Mouse (Mus musculus): Measurements from ENCODE around the gene Pycr2. TPM values are rescaled to one million over a fixed set of nuclear protein-coding genes. Genes with fewer than 3 reads are reported as not detected.

Pycr2 gene
- polyA plus RNA-seq, 1 experiment, result 21.8 TPM

GRCm38 (mm10) chr1:180904815-180905080 lies 655 bp downstream of the Pycr2 start:
- Histone ChIP-seq H3K27me3 (ENCODE audit: control insufficient read depth, insufficient read depth, low read length) (no peaks in the 10 kb centered on the region), H3K4me1 (ENCODE audit: control insufficient read depth, insufficient read depth, insufficient read length, low read length) (no peaks in the 10 kb centered on the region; the same call in 1 of the 2 replicates), H3K27ac (ENCODE audit: insufficient read depth, low read depth, low read length) (no peak overlapping the region), H3K4me3 (ENCODE audit: low read depth, low read length) (peak overlapping the region; percentile 70), H3K36me3 (ENCODE audit: control insufficient read depth, insufficient read depth, low read length) (peaks cover 9% of the 10 kb centered on the region)
- WGBS, result 7% methylated on average over 5 of the region's 5 CpGs
- TF ChIP-seq POLR2A (IDR thresholded peaks at IDR 0.05; ENCODE audit: low read depth, low read length) (no peak), CTCF (IDR thresholded peaks at IDR 0.05; ENCODE audit: extremely low read depth, insufficient read length, insufficient replicate concordance, low read depth, low read length) (no peak)

DNA sequence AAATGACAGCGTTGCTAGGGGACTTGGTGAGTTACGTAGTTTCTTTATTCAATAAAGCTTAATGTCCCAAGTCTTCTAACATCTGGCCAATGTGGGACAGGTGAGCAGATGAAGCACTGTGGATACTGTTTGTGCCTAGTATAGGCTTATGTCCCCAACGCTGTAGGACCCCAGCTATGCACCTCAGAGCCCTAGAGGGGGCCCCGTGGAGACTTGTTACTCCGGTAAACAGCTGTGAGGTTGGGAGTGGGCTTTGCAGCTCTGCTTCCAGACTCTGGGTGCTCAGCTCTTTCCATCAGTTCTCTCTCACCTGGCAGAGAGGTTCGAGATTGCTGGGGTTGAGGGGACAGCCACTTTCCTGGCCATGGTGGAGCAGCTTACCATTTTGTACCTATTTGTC lies 1.2 kb downstream of the Pycr2 start:
- no peak overlapping the region for H3K27ac ChIP-seq (ENCODE audit: insufficient read depth, low read depth, low read length)
- no peaks in the 10 kb centered on the region for H3K27me3 ChIP-seq (ENCODE audit: control insufficient read depth, insufficient read depth, low read length)
- WGBS, result 74% methylated on average over 6 of the region's 6 CpGs
- H3K4me1 ChIP-seq (ENCODE audit: control insufficient read depth, insufficient read depth, insufficient read length, low read length), result no peaks in the 10 kb centered on the region; the same call in 1 of the 2 replicates
- peak overlapping the region; percentile 31; the same call in 1 of the 2 replicates for H3K4me3 ChIP-seq (ENCODE audit: low read depth, low read length)
- H3K36me3 ChIP-seq (ENCODE audit: control insufficient read depth, insufficient read depth, low read length), result peaks cover 9% of the 10 kb centered on the region
- TF ChIP-seq POLR2A (IDR thresholded peaks at IDR 0.05; ENCODE audit: low read depth, low read length), result no peak
- no peak for TF ChIP-seq CTCF (IDR thresholded peaks at IDR 0.05; ENCODE audit: extremely low read depth, insufficient read length, insufficient replicate concordance, low read depth, low read length)

GRCm38 (mm10) chr1:180905876-180906275 lies 1.8 kb downstream of the Pycr2 start:
- no peak overlapping the region; the same call in 1 of the 2 replicates for H3K4me3 ChIP-seq (ENCODE audit: low read depth, low read length)
- H3K27ac ChIP-seq (ENCODE audit: insufficient read depth, low read depth, low read length), result no peak overlapping the region
- no peaks in the 10 kb centered on the region for H3K27me3 ChIP-seq (ENCODE audit: control insufficient read depth, insufficient read depth, low read length)
- no peak for TF ChIP-seq POLR2A (IDR thresholded peaks at IDR 0.05; ENCODE audit: low read depth, low read length)
- no peak for TF ChIP-seq CTCF (IDR thresholded peaks at IDR 0.05; ENCODE audit: extremely low read depth, insufficient read length, insufficient replicate concordance, low read depth, low read length)
- H3K36me3 ChIP-seq (ENCODE audit: control insufficient read depth, insufficient read depth, low read length), result peaks cover 9% of the 10 kb centered on the region
- no peaks in the 10 kb centered on the region; the same call in 1 of the 2 replicates for H3K4me1 ChIP-seq (ENCODE audit: control insufficient read depth, insufficient read depth, insufficient read length, low read length)
- 92% methylated on average over 17 of the region's 17 CpGs for WGBS

- TF ChIP-seq POLR2A (IDR thresholded peaks at IDR 0.05; ENCODE audit: low read depth, low read length) (no peak), CTCF (IDR thresholded peaks at IDR 0.05; ENCODE audit: extremely low read depth, insufficient read length, insufficient replicate concordance, low read depth, low read length) (no peak)
- WGBS, result 92% methylated on average over 24 of the region's 24 CpGs
- no peak overlapping the region for H3K27ac ChIP-seq (ENCODE audit: insufficient read depth, low read depth, low read length)
- H3K4me1 ChIP-seq (ENCODE audit: control insufficient read depth, insufficient read depth, insufficient read length, low read length), result no peaks in the 10 kb centered on the region; the same call in 1 of the 2 replicates
- peaks cover 9% of the 10 kb centered on the region for H3K36me3 ChIP-seq (ENCODE audit: control insufficient read depth, insufficient read depth, low read length)
- no peaks in the 10 kb centered on the region for H3K27me3 ChIP-seq (ENCODE audit: control insufficient read depth, insufficient read depth, low read length)
- no peak overlapping the region for H3K4me3 ChIP-seq (ENCODE audit: low read depth, low read length)
Observed at GRCm38 (mm10) chr1:180906461-180907147, 2.5 kb downstream of the Pycr2 start.

DNA sequence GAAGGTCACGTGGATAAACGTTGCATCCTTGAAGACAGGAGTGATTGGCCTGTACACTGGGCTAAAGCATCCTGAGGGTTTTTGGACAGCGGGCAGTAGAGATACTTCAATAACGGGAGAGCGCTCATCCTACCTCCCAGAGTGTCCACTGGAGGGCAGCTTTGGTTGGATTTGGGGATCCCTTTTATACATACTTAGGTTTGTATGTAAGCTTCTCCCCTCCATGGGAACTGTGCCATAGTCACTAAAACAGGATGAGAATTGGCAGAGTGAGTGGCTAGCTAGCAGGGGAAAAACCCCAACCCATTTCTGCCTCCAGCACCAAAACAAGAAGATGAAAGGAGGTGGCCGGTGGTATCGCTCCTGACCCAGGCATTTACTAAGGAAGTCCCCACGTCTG lies 7.0 kb downstream of the Pycr2 start:
- peaks cover 9% of the 10 kb centered on the region for H3K36me3 ChIP-seq (ENCODE audit: control insufficient read depth, insufficient read depth, low read length)
- H3K27me3 ChIP-seq (ENCODE audit: control insufficient read depth, insufficient read depth, low read length), result no peaks in the 10 kb centered on the region
- 47% methylated on average over 8 of the region's 8 CpGs for WGBS
- peaks cover 2% of the 10 kb centered on the region; the same call in 1 of the 2 replicates for H3K4me1 ChIP-seq (ENCODE audit: control insufficient read depth, insufficient read depth, insufficient read length, low read length)
- no peak overlapping the region for H3K4me3 ChIP-seq (ENCODE audit: low read depth, low read length)
- TF ChIP-seq POLR2A (IDR thresholded peaks at IDR 0.05; ENCODE audit: low read depth, low read length) (no peak), CTCF (IDR thresholded peaks at IDR 0.05; ENCODE audit: extremely low read depth, insufficient read length, insufficient replicate concordance, low read depth, low read length) (no peak)
- no peak overlapping the region for H3K27ac ChIP-seq (ENCODE audit: insufficient read depth, low read depth, low read length)

DNA sequence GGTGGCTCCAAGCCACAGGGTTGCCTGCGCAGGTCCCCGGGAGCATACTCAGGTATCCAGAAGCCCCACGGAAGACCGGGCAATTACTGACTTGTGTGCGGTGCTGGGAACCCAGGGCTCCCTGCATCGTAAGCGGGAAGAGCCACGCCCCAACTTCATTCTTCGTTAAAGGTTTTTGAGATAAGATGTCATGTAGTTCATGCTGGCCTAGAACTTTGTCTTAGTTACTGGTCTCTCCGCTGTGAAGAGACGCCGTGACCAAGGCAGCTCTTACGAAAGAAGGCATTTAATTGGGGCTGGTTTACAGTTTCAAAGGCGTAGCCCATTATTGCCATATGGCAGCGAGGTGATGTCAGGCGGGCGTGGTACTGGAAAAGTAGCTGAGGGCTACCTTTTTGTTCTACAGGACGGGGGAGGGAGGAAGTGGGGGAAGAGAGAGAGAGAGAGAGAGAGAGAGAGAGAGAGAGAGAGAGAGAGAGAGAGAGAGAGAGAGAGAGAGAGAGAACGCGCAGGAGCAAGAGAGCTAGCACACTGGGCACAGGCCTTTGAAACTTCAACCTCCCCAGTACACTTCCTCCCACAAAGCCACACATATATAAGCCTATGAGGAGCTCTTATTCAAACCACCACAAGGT lies 7.7 kb downstream of the Pycr2 start:
- H3K27me3 ChIP-seq (ENCODE audit: control insufficient read depth, insufficient read depth, low read length), result no peaks in the 10 kb centered on the region
- peaks cover 2% of the 10 kb centered on the region; the same call in 1 of the 2 replicates for H3K4me1 ChIP-seq (ENCODE audit: control insufficient read depth, insufficient read depth, insufficient read length, low read length)
- H3K4me3 ChIP-seq (ENCODE audit: low read depth, low read length), result no peak overlapping the region
- peaks cover 4% of the 10 kb centered on the region for H3K36me3 ChIP-seq (ENCODE audit: control insufficient read depth, insufficient read depth, low read length)
- WGBS, result 18% methylated on average over 20 of the region's 20 CpGs
- no peak overlapping the region for H3K27ac ChIP-seq (ENCODE audit: insufficient read depth, low read depth, low read length)
- TF ChIP-seq POLR2A (IDR thresholded peaks at IDR 0.05; ENCODE audit: low read depth, low read length) (no peak), CTCF (IDR thresholded peaks at IDR 0.05; ENCODE audit: extremely low read depth, insufficient read length, insufficient replicate concordance, low read depth, low read length) (no peak)

DNA sequence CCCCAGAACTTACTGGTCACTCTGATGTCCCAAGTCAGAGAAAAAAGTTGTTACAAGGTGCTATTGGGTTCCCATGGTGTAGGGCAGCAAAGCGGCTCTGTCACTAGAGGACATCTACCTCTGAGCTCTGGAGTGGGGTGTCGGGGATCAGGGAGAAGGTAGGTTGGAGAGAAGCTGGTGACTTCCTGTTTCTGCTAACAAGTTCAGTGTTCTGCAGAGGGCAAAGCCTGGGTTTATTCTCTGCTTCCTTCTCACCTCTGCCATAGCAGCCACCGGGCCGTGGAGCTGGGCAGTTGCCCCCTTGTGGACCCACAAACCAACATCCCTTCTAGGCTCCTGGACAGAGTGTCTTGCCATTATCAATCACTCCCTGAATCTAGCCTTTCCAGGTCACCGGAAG lies 8.7 kb downstream of the Pycr2 start:
- Histone ChIP-seq H3K27me3 (ENCODE audit: control insufficient read depth, insufficient read depth, low read length) (no peaks in the 10 kb centered on the region), H3K36me3 (ENCODE audit: control insufficient read depth, insufficient read depth, low read length) (no peaks in the 10 kb centered on the region), H3K4me3 (ENCODE audit: low read depth, low read length) (no peak overlapping the region), H3K4me1 (ENCODE audit: control insufficient read depth, insufficient read depth, insufficient read length, low read length) (peaks cover 2% of the 10 kb centered on the region; the same call in 1 of the 2 replicates), H3K27ac (ENCODE audit: insufficient read depth, low read depth, low read length) (no peak overlapping the region)
- TF ChIP-seq CTCF (IDR thresholded peaks at IDR 0.05; ENCODE audit: extremely low read depth, insufficient read length, insufficient replicate concordance, low read depth, low read length) (no peak), POLR2A (IDR thresholded peaks at IDR 0.05; ENCODE audit: low read depth, low read length) (no peak)
- 84% methylated on average over 5 of the region's 5 CpGs for WGBS

Data from small intestine, adult 2 months (tissue).